Mouse (Mus musculus): ENCODE data around the gene 1700030J22Rik.

1700030J22Rik gene

DNA sequence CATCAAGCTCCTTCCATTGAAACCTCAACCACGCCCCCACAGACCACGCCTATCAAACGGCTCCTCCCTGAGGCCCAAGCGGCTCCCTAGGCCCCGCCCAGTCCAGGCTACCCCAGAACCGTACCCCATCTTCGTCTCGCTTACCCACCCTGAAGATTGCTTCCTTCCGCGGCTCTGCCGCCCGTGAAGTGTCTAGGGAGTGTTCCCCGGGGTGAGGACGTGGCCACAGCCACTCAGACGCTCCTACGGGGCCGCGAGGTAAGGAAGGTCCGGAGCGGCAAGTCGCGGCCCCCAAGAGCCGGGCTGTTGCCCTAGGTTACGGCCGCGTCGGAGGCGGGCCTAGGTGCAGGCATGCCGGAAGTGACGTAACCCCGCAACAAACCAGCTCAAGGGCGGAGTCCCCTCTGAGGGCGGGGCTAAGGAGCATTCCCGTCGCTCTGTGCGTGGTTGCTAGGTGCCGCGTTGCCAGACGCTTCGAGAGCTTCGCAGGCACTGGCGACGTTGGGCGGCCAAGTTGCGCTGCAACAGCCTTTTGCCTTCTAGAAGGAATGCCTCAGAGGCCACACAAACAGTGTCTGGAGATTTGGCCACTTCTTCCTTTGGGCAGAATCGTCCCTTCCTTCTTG lies at the start of gene 1700030J22Rik:
Gene 1700030J22Rik, minus strand, starts transcription at position 329 of the 626 bp plus-strand sequence.
- peak; percentile 89 for DNase-seq (ENCODE audit: low spot score)

DNA sequence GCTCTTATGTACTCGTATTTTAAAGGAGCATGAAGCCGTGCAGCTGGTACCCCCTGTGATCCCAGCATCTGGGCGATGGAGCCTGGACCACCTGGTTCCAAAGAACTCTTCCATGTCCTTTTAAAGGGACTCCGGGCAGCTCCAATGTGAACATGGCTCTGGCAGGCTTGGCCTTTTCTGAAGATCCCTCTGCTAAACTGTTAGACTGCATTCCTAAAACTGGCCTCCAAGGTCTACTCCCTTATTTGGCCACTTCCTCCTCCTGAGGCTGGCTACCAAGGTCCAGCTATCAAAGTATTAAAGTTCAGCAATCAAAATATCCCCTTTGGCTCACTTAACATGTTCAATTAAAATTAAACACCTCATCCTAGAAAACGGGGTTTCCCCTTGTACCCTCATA lies 48.8 kb upstream of the 1700030J22Rik start:
- DNase-seq (ENCODE audit: low spot score) = no peak

DNA sequence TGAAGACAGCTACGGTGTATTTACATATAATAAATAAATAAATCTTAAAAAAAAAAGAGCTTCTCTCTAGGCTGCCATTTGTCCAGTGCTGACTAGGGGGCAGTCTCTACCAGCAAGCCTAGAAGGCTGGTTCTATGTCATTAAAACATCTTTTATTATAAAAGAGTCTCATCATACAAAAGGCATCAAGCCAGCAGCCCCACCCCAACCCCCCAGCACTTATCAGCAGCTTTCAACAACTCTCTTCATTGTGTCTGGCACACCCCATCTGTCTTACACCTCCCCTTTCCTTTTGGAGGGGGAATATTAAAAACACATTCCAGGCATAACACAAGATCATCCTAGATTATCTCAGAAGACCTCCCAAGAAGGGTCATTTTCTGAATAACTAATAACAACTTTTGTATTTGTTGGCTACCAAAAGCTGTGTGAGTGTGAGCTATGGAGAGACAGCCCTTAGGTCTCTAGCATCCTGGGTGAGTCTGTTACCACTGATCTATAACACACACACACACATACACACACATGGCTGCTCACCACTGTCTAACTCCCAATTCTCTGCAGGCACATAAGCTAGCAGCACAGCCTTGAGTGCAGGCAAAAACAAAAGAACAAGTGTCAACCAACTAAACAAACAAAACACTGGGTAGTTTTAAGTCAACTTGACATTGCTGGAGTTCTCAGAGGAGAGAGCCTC lies 43.7 kb upstream of the 1700030J22Rik start:
- no peak for DNase-seq (ENCODE audit: low spot score)

DNA sequence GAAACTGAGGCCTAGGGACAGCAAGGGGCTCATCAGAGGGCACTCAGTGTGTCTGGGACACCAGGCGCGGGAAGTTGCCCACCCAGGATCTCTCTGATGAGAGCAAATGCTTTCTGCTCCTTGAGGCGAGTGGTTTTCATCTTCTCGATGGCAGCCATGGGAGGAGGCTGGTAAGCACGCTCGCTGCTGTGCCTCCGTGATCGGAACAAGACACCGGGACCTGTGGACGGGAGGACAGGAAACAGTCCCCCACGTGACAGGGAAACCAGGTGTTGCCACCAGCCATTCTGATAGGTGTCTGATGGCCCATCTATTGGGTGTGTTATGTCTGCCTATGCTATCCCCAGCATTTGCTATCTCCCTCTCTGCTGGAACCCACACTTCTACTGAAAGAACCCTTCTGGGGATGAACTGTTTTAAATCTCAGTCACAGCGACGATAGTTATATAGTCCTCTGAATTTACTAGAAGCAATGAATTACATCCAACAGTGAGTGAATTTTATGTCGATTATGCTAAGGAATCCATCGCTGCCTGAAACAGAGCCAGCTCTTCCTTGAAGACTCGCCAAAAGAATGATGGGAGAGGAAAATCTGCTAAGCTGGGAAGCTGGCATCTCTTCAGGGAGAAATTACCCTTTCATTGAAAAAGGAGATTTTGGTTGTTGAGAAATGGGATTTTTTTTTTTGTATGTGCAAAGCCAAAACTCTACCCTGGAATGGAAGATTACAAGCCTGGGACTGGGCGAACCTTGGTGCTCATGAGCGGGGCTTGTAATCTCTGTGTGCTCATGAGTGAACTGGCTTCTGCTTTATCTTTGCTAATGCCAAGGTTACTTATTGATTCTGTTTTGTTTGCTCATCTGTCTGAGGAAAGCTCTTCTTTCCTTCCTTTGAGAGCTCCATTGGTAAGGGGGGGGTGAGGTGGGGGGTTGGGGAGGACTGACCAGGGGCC lies 40.8 kb upstream of the 1700030J22Rik start:
- no peak for DNase-seq (ENCODE audit: low spot score)

DNA sequence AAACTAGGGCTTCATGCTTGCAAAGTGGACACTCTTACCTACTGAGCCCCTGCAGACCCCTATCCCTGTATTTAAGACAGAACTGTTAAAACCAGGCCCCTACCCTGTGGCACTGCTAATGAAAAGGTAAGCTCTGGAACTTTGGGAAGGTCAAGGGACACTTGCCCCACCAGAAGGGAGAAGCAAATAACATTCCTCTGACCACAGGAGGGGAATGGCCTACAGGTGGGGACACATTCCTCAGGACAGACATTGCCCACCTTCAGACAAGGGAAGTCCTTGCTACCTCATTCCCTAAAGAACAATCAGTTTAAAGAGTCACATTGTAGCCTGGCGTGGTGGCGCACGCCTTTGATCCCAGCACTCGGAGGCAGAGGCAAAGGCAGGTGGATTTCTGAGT lies 39.1 kb upstream of the 1700030J22Rik start:
- no peak for DNase-seq (ENCODE audit: low spot score)

DNA sequence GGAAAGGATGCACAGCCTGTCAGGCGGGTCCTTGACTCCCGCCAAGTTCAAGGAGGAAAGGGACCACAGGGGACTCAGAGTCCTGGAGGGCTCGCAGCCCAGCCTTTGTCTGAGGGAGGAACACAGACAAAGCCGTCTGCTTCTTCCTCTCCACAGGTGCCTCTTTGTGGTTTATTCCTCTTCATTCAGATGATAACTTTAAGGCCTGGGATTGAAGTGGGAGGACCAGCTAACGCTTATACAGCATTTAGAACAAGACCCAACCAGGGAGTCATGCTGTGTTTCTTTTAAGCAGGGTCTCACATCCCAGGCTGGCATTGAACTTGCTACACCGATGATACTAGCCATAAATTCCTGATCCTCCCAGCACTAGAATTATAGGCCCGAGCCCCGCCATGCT lies 38.2 kb upstream of the 1700030J22Rik start:
- no peak for DNase-seq (ENCODE audit: low spot score)

DNA sequence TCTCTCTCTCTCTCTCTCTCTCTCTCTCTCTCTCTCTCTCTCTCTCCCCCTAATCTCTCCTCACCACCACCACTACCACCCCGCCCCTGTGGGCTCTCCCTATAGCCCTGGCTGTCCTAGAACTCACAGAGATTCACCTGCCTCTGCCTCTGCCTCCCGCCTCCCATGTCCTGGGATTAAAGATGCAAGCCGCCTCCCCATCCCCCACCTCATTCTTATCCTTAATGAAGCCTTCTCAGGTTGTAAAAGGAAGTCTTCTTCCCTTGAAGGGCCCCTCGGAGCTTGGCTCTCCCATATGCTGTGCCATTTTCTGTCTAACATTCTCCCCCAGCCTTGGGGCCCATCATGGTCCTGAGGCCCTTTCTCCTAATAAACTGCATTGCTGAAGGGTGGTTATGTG lies 36.9 kb upstream of the 1700030J22Rik start:
- no peak for DNase-seq (ENCODE audit: low spot score)

DNA sequence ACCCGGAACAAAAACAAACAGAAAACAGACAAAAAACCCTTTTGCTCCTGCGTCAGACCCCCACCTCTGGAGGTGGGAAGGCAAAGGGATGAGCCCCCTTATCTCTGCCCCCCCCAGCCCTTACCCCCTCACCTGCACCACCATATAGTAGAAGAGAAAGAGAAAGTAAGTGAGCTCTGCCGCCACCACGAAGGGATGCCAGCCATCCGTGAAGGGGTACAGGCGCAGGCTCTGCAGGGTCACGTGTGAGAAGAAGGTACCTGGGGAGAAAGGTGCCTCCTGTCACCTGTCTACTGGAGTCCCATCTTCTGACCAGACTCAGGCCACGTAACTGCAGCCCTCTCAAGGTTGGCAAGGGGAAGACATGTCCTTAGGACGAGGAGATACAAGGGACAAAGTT lies 32.6 kb upstream of the 1700030J22Rik start:
- DNase-seq (ENCODE audit: low spot score) = no peak

DNA sequence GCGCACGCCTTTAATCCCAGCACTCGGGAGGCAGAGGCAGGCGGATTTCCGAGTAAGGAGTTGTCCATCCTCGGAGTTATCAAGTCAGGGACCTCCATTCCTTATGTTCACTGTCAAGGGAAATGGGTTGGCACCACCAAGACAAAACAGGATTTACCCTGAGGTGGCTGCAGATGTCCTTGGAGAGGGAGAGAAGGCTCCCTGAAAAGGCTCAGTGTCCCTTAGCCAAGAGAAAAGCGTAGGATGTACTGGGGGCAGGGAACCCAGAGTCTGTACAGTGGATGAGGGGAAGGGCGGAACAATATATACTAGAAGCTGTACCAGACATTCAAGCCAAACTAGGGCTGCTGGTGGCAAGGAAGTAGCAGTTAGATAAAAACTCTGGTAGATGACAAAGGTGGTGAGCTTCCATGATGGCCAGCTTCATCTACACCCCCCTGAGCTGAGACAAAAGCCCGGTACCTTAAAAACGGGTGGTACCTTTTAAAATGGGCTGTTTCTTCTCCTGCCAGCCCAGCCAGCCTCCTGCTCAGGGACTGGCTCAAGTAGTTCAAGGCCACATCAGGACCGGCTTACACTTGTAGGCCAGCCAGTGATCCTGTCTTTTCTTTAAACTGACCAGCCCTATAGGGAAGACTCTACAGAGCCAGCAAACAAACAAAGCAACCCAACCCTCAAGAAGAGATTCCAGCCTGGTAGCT lies 15.4 kb upstream of the 1700030J22Rik start:
- no peak for DNase-seq (ENCODE audit: low spot score)

DNA sequence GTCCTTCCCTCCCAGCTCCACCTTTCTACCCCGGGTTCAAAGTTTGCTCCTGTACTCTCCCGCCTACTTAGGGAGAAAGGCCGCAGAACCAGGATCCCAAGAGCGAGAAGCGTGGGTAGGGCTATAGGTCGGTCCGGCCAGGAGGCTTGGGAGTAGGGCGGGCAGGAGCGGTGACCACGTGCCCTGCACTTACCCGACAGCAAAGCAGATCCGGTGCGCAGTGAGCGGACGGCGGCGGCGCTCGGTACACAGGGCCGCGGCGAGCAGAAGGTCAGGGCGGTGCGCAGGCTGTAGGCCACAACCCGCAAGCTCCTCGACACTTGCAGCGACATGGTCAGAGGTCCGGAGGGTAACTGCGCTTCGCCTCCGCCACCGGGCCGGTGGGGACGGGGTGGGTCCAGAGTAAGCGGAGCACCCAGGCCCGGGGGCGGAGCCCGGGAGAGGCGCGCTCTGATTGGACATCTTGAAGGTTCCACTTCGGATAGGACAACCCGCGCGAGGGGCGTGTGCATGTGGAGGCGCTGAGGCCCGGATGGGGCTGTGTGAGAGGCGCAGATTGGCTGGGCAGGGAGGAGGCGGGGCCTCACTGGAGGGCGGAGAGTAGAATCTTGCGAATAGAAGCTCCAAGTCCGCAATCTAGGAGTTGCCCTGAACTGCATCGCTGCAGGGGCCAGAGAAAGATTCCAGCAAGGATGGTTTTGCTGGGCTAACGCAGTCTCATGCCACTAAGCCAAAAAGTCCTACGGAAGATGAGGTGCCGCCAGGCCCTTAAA lies 14.5 kb upstream of the 1700030J22Rik start, which contains the start of gene Gcsh:
Gene Gcsh, minus strand, starts transcription at position 443 of the 773 bp plus-strand sequence.
- peak; percentile 96 for DNase-seq (ENCODE audit: low spot score)

DNA sequence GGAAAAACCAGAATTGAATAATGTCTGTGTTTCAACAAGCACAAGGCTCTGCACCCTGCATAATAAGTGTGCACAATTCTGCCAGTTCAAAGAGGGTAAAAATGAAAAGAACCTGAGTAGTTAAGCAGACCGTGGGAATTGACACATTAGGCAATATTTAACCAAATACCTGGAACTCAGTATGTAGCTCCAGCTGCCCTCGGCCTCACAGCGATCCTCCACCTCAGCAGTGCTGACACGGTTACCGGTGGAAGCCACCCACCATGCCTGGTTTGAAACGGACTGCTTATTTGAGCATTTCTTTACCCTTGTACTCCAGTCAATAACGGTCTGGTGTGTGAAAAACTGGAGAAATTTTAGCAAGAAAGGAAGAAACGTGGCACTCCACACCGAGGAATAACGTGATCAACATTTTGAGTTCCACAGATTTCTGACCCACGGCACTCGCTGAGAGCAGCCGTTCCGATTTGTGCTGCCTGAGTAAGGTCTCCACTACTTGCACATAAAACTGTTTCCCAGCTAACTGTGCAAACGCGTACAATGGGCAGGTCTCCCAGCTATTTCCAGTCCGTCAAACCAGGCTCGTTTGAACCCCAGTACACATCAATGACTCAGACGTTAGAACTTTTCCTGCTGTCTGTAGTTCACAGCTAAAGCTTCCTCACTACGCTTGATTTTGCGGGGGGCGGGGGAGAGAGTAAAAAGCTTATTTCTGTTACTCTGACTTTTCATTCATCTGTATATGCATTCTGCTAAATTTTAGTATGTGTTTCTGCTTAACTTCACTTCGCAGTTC lies 13.6 kb upstream of the 1700030J22Rik start:
- no peak for DNase-seq (ENCODE audit: low spot score)

DNA sequence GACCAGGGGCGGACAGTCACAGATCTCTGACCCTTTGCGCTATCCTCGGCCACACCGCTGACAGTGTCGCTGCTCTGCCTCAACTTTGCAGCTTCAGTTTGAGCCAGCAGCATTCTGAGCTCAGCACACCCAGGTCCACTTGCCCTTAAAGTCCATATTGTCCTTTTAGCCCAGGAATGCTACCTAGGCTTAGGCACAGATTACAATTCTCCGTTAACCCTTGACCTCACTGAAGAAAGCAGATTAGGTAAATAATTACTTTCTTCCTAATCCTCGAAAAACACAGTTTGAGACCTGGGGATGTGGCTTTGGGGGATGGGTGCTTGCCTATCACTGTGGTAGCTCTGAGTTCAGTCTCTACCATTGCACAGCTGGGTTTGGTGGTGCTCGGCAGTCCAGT lies 12.5 kb upstream of the 1700030J22Rik start:
- no peak for DNase-seq (ENCODE audit: low spot score)

DNA sequence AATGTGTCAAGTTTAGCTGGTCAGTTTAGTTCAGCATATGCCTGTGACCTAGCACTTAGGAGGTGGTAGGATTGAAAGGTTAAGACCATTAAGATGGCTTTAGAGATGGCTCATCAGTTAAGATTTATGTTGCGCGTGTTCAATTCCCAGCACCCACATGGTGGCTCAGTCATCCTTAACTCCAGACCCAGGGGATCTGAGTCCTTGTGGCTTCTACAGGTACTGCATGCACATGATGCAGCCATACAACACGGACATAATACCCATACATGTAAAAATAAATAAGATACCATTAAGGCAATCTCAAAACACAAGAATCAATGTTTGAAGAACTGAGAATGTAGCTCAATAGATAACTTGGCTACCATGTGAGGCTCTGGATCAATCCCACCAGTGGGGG lies 11.1 kb upstream of the 1700030J22Rik start:
- no peak for DNase-seq (ENCODE audit: low spot score)

DNA sequence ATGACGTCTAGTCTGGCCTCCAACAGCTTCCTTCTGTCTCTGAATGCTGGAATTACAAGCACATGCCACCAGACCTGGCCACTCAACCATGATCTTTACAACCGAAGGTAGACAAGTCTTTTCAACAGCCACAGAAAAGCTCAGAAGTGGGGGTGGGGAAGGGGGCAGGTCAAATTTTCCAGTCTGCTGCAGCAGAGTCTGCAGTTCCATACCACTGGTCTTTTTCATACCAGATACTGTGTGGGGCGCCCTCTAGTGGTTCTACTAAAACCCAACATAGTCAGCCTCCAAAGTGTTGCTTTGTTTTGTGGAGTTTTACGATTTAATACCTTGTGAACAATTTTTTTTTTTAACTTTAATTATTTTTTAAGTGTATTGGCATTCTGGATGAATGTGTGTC lies 1.4 kb upstream of the 1700030J22Rik start:
- DNase-seq (ENCODE audit: low spot score) = no peak

DNA sequence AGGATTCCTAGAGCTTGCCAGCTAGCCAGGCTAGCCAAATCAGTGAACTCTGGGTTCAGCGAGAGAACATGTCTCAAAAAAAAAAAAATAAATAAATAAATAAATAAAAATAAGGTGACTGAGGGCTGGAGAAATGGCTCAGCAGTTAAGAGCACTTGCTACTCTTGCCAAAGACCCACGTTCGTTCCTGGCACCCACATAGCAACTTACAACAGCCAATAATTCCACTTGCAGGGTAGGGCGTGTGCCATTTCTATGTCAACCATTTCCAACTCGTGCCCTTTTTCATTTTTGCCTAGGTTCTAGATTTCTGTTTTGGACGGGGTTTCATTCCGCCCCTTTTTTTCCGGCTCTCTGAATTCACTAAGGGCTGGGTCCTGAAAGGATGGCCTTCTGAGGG lies 707 bp downstream of the 1700030J22Rik start:
- no peak for DNase-seq (ENCODE audit: low spot score)

DNA sequence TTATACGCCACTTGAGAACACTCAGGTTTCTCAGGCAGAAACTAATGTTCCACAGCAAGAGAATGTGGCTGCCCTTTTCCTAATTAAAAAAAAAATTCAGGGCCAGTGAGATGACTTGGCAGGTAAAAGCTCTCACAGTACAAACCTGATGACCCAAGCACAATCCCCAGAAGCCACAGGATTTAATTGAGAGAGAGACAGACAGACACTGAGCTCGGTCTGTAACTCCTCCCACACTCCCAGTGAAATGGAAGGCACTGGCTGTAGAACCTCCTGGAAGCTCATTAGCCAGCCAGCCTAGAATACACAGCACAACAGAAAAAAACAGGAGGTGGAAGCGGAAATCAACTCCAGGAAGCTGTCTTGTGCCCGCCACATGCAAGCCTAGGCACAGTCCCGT lies 3.2 kb downstream of the 1700030J22Rik start:
- no peak for DNase-seq (ENCODE audit: low spot score)

DNA sequence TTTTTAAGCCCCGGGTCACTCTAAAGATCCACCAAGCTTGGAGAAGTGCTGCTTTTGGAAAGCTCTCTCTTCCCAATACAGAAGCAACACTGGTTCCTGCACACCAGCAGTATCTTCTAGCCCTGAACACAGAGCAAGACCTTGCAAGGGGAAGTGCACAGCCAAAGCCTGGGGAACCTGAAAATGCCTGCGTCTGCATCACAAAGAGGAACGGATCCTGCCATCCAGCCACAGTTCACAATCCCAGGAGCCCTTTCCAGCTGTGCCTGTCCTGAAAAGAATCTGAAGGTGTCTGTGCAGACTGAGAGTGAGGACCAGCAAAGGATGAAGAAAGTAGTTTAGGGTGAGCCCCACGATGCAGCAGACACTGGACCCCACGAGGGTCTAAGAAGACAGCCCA lies 3.7 kb downstream of the 1700030J22Rik start:
- no peak for DNase-seq (ENCODE audit: low spot score)

DNA sequence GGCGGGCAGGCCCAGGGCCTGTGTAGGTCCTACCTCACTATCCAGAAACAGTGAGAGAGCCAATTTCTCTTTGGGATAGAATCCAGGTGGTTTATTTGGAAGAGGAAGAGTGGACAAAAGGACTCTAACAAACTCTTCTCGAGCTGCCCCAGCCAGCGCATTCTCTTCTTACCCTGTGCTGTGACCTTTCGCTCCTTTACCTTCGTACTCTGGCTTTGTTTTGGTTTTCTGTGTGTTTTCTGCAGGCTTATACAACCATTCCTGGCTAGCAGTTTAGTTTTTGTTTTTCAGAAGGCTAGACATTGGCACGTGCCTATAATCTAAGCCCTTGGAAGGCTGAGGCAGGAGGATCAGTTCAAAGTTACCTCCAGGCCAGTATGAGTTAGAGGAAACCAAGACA lies 9.2 kb downstream of the 1700030J22Rik start:
- DNase-seq (ENCODE audit: low spot score) = no peak

DNA sequence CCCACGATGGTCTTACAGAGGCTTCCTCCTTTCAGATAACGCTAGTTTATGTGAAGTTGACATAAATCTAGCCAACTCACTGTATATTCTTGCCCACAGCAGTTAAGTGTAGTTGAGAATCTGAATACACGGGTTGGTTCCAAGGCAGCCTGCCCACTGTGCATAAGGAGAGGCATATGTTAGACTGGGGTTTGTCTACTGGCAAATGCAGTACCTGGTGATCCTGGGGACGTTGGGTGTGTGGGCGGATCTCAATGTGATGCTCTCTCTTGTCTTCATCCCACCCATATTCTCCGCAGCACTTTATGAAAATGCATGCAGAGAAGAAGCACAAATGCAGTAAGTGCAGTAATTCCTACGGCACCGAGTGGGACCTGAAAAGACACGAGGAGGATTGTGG lies 24.3 kb downstream of the 1700030J22Rik start:
- no peak for DNase-seq (ENCODE audit: low spot score)

DNA sequence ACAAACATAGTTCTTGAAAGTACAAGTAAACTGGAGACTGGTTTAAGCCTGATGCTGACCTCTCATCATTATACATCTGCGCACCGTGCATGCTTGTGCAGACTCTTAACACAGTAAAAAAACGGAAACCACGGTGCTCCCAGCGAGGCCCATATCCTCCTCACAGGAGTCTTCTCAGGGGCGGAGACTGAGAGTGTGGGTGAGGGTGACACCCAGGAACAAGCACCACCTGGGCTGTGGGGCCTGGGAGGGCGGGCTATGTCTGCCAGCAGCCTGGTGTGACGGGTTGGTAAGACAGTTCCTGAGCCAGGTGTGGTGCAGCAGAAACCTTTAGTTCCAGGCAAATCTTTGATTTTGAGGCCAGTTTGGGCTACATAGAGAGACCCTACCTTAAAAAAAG lies 26.3 kb downstream of the 1700030J22Rik start:
- no peak for DNase-seq (ENCODE audit: low spot score)

DNA sequence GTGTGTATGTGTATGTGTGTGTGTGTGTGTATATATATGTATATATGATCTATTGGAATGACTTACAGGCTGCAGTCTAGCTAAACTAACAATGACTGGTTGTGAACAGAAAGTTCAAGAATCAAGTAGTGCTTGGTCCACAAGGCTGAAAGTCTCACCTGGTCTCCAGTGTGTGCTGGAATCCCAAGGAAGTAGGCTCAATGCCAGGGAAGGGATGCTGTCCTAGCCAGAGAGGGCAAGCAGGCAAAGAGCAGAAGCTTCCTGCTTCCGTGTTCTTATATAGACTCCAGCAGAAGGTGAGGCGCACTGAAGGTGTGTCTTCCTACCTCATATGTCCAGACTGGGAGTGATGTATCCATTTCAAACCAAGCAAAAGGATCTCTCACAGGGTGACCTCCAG lies 27.0 kb downstream of the 1700030J22Rik start:
- no peak for DNase-seq (ENCODE audit: low spot score)

Measured in urinary bladder, postnatal 10 days (tissue).